8 mouse cellular contexts compared by ENCODE assay signal in the genomic region with DNA sequence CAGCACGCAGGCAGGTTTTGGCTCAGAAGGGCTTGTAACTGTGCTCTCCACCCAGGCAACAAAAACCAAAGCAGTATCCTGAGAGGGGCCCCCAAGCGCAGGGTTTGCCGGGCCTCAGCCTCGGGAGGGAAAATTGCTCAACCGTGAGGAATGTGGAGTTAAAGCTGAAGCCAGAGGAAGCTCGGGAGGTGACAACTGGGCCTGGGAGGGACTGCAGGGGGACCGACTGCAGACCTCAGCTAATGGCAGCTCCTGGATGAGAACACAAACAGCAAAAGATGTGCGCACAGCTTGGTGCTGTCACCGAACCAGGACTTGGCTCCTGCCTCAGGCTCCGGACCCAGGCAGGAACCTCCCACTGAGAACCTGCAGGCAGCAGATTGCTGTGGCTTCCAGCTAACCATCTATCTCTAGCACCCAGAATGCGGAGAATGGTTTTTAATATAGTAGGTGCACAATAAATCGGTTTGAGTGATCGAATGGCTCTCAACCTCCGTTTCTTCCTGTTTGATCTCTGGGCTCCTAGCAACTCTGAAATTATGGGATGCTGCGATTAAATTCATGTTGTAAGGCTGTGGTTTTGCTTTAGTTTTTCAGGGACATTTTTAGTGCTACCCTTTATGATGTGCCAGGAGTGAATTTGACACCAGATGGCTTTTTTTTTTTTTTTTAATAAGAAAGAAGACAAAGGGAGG. TPM values are rescaled to one million over a fixed set of nuclear protein-coding genes. Genes with fewer than 3 reads are reported as not detected.
DNase-seq lines count a peak whose midpoint lies in the region; ATAC-seq and TF ChIP-seq lines count a peak whose summit lies in the region.

No protein-coding gene starts in this region.

- no peak for TF ChIP-seq CTCF in liver, postnatal 0 days (IDR thresholded peaks at IDR 0.05; ENCODE audit: low read depth)
- TF ChIP-seq CTCF in stomach, postnatal 0 days (IDR thresholded peaks at IDR 0.05; ENCODE audit: low read depth): peak; percentile 12; the same call in 1 of the 2 replicates

- no peak for TF ChIP-seq EP300 in liver, postnatal 0 days (IDR thresholded peaks at IDR 0.05; ENCODE audit: low read depth)
- no peak for TF ChIP-seq EP300 in stomach, postnatal 0 days (optimal IDR thresholded peaks at IDR 0.05)

- peak; percentile 33 for DNase-seq in urinary bladder, adult 2 months (ENCODE audit: low spot score)
- DNase-seq in urinary bladder, postnatal 10 days (ENCODE audit: low spot score): no peak
- peak; percentile 61 for DNase-seq in embryo, embryonic 11 days
- peak; percentile 47 for DNase-seq in liver, postnatal 0 days
- peak; percentile 58 for DNase-seq in stomach, postnatal 0 days (ENCODE audit: low spot score)
- no peak for DNase-seq in thymus, postnatal 0 days (ENCODE audit: low spot score)

- no peak overlapping the region for H3K4me3 ChIP-seq in heart, embryonic 11.5 days (ENCODE audit: low read depth, low read length)
- H3K4me3 ChIP-seq in kidney, embryonic 14.5 days (ENCODE audit: low read length): no peak overlapping the region
- no peak overlapping the region for H3K4me3 ChIP-seq in liver, postnatal 0 days (ENCODE audit: low read depth, low read length)
- H3K4me3 ChIP-seq in stomach, postnatal 0 days (ENCODE audit: low read depth, low read length): no peak overlapping the region

- peaks cover 17% of the 10 kb centered on the region for H3K4me1 ChIP-seq in heart, embryonic 11.5 days (ENCODE audit: control insufficient read depth, insufficient read depth, low read length)
- H3K4me1 ChIP-seq in kidney, embryonic 14.5 days (ENCODE audit: control insufficient read depth, insufficient read depth, low read length): peaks cover 29% of the 10 kb centered on the region
- H3K4me1 ChIP-seq in liver, postnatal 0 days (ENCODE audit: insufficient read depth): peaks cover 15% of the 10 kb centered on the region
- H3K4me1 ChIP-seq in stomach, postnatal 0 days (replicated peaks; ENCODE audit: control insufficient read depth, insufficient read depth): peaks cover under 1% of the 10 kb centered on the region; the same call in 1 of the 2 replicates

- no peaks in the 10 kb centered on the region for H3K36me3 ChIP-seq in heart, embryonic 11.5 days (ENCODE audit: control insufficient read depth, insufficient read depth, low read length)
- no peaks in the 10 kb centered on the region for H3K36me3 ChIP-seq in kidney, embryonic 14.5 days (ENCODE audit: control insufficient read depth, insufficient read depth, low read length)
- no peaks in the 10 kb centered on the region for H3K36me3 ChIP-seq in liver, postnatal 0 days (replicated peaks; ENCODE audit: insufficient read depth, low read length)
- H3K36me3 ChIP-seq in stomach, postnatal 0 days (ENCODE audit: control insufficient read depth, insufficient read depth, low read length): no peaks in the 10 kb centered on the region

- no peaks in the 10 kb centered on the region for H3K9me3 ChIP-seq in heart, embryonic 11.5 days (replicated peaks; ENCODE audit: control insufficient read depth, low read length)
- no peaks in the 10 kb centered on the region for H3K9me3 ChIP-seq in kidney, embryonic 14.5 days (ENCODE audit: control insufficient read depth, low read length)
- no peaks in the 10 kb centered on the region for H3K9me3 ChIP-seq in liver, postnatal 0 days (ENCODE audit: low read length)
- no peaks in the 10 kb centered on the region for H3K9me3 ChIP-seq in stomach, postnatal 0 days (ENCODE audit: control insufficient read depth, low read length)

- no peak; the same call in 1 of the 2 replicates for ATAC-seq in heart, embryonic 11.5 days (replicated peaks; ENCODE audit: insufficient number of reproducible peaks, low FRiP score, low TSS enrichment)
- ATAC-seq in kidney, embryonic 14.5 days (ENCODE audit: low FRiP score, low TSS enrichment): peak; percentile 82
- peak; percentile 55 for ATAC-seq in liver, postnatal 0 days
- peak; percentile 75 for ATAC-seq in stomach, postnatal 0 days (ENCODE audit: low FRiP score, low TSS enrichment)

- H3K27ac ChIP-seq in heart, embryonic 11.5 days (ENCODE audit: low read depth, low read length): peak overlapping the region; percentile 57
- peak overlapping the region; percentile 91 for H3K27ac ChIP-seq in kidney, embryonic 14.5 days (ENCODE audit: low read depth, low read length)
- H3K27ac ChIP-seq in liver, postnatal 0 days (ENCODE audit: low read depth): peak overlapping the region; percentile 39
- peak overlapping the region; percentile 74 for H3K27ac ChIP-seq in stomach, postnatal 0 days (replicated peaks)

- peak overlapping the region; percentile 25 for H3K4me2 ChIP-seq in heart, embryonic 11.5 days
- peak overlapping the region; percentile 24 for H3K4me2 ChIP-seq in kidney, embryonic 14.5 days (replicated peaks; ENCODE audit: low read depth, low read length)
- H3K4me2 ChIP-seq in liver, postnatal 0 days (ENCODE audit: low read depth, low read length): 0 out of 2 replicates have a peak overlapping the region, but pooled peaks have one; percentile 22
- no peak overlapping the region for H3K4me2 ChIP-seq in stomach, postnatal 0 days (replicated peaks; ENCODE audit: low read depth)

- 26% methylated on average over 15 of the region's 15 CpGs for WGBS in heart, embryonic 11.5 days (ENCODE audit: insufficient replicate concordance)
- WGBS in kidney, embryonic 14.5 days: 21% methylated on average over 15 of the region's 15 CpGs
- WGBS in liver, postnatal 0 days (ENCODE audit: insufficient replicate concordance): 32% methylated on average over 15 of the region's 15 CpGs
- 19% methylated on average over 15 of the region's 15 CpGs for WGBS in stomach, postnatal 0 days

- H3K27me3 ChIP-seq in heart, embryonic 11.5 days (ENCODE audit: control insufficient read depth, insufficient read depth, low read length): no peaks in the 10 kb centered on the region
- no peaks in the 10 kb centered on the region for H3K27me3 ChIP-seq in kidney, embryonic 14.5 days (ENCODE audit: control insufficient read depth, insufficient read depth, low read length)
- H3K27me3 ChIP-seq in liver, postnatal 0 days (ENCODE audit: insufficient read depth, low read length): no peaks in the 10 kb centered on the region
- no peaks in the 10 kb centered on the region for H3K27me3 ChIP-seq in stomach, postnatal 0 days (ENCODE audit: control insufficient read depth, insufficient read depth, low read length)

- H3K9ac ChIP-seq in heart, embryonic 11.5 days (ENCODE audit: low read depth, low read length): peak overlapping the region; percentile 52; the same call in 1 of the 2 replicates
- H3K9ac ChIP-seq in kidney, embryonic 14.5 days (ENCODE audit: low read depth, low read length): peak overlapping the region; percentile 18; the same call in 1 of the 2 replicates
- H3K9ac ChIP-seq in liver, postnatal 0 days (replicated peaks): no peak overlapping the region
- no peak overlapping the region for H3K9ac ChIP-seq in stomach, postnatal 0 days (ENCODE audit: low read length)

RNA-seq across cellular contexts. Expression of a gene that starts 16.1 kb away (rescaled TPM):
- 146 and 191 TPM in 2 replicates for polyA plus RNA-seq in urinary bladder, adult 2 months (2012; rRNA removed)
- polyA plus RNA-seq in heart, embryonic 11.5 days (2014; fragmentation: Nextera tagmentation; extraction: Ambion mirVana): 47.3 and 47.6 TPM in 2 replicates
- polyA plus RNA-seq in kidney, embryonic 14.5 days (2014; fragmentation: Nextera tagmentation; extraction: Ambion mirVana): 81.1 and 112 TPM in 2 replicates
- 10.7 and 11.4 TPM in 2 replicates for polyA plus RNA-seq in liver, postnatal 0 days (2015; fragmentation: Nextera tagmentation; extraction: Ambion mirVana)
- polyA plus RNA-seq in stomach, postnatal 0 days (2015; fragmentation: Nextera tagmentation; extraction: Ambion mirVana): 29.1 and 33.0 TPM in 2 replicates
- 30.3 and 34.3 TPM in 2 replicates for polyA plus RNA-seq in thymus, postnatal 0 days (2015; fragmentation: Nextera tagmentation; extraction: Ambion mirVana)

RNA-seq across cellular contexts. Expression of a gene that starts 38.1 kb away (rescaled TPM):
- 0.28 and 0.53 TPM in 2 replicates for polyA plus RNA-seq in urinary bladder, adult 2 months (2012; rRNA removed)
- polyA plus RNA-seq in heart, embryonic 11.5 days (2014; fragmentation: Nextera tagmentation; extraction: Ambion mirVana): 0.13 and 0.34 TPM in 2 replicates
- 0.19 and 0.20 TPM in 2 replicates for polyA plus RNA-seq in kidney, embryonic 14.5 days (2014; fragmentation: Nextera tagmentation; extraction: Ambion mirVana)
- polyA plus RNA-seq in liver, postnatal 0 days (2015; fragmentation: Nextera tagmentation; extraction: Ambion mirVana): 0.04 TPM in 1 of 2 replicates, not detected in the other
- 10.7 and 12.3 TPM in 2 replicates for polyA plus RNA-seq in stomach, postnatal 0 days (2015; fragmentation: Nextera tagmentation; extraction: Ambion mirVana)
- 0.98 and 1.0 TPM in 2 replicates for polyA plus RNA-seq in thymus, postnatal 0 days (2015; fragmentation: Nextera tagmentation; extraction: Ambion mirVana)

Comparison
In these comparisons a context has a peak if more than half of its experiments do, and no peak if none do; other contexts are left out.
1. DNase-seq: peak in urinary bladder, adult 2 months (single experiment), embryo, embryonic 11 days (single experiment), liver, postnatal 0 days (single experiment) and stomach, postnatal 0 days (single experiment); none in urinary bladder, postnatal 10 days (single experiment) and thymus, postnatal 0 days (single experiment).
2. H3K27ac ChIP-seq: peak in every context shown above with its lines; median percentile 91 in kidney, embryonic 14.5 days; 74 in stomach, postnatal 0 days; 57 in heart, embryonic 11.5 days; 39 in liver, postnatal 0 days.
3. H3K9ac ChIP-seq: peak in heart, embryonic 11.5 days (single experiment) and kidney, embryonic 14.5 days (single experiment); none in liver, postnatal 0 days (single experiment) and stomach, postnatal 0 days (single experiment).